Mouse (Mus musculus): Measurements from ENCODE around the gene 4930579F01Rik. TPM values are rescaled to one million over a fixed set of nuclear protein-coding genes. Genes with fewer than 3 reads are reported as not detected.

The 4930579F01Rik gene
- total and polyA plus RNA-seq, 3 experiments = not detected

GRCm38 (mm10) chr3:138227782-138228181 lies 34.2 kb upstream of the 4930579F01Rik start:
- no peaks in the 10 kb centered on the region for H3K27me3 ChIP-seq (replicated peaks)
- TF ChIP-seq ZKSCAN1 (IDR thresholded peaks at IDR 0.05; ENCODE audit: borderline replicate concordance, low read depth, low read length) (no peak), USF2 (conservative IDR thresholded peaks at IDR 0.05; ENCODE audit: low read depth, low read length) (no peak), NRF1 (IDR thresholded peaks at IDR 0.05; ENCODE audit: low read depth, low read length) (no peak), GABPA (IDR thresholded peaks at IDR 0.05; ENCODE audit: insufficient replicate concordance, low read depth, low read length) (no peak), MXI1 (IDR thresholded peaks at IDR 0.05; ENCODE audit: low read depth, low read length) (no peak), ELF1 (IDR thresholded peaks at IDR 0.05; ENCODE audit: low read depth, low read length) (no peak), NELFE (IDR thresholded peaks at IDR 0.05; ENCODE audit: low read depth, low read length) (no peak), MYC (IDR thresholded peaks at IDR 0.05; ENCODE audit: low read depth, low read length) (no peak), TCF12 (IDR thresholded peaks at IDR 0.05; ENCODE audit: low read depth, low read length) (no peak)
- no peaks in the 10 kb centered on the region for H3K36me3 ChIP-seq (replicated peaks in 1 of 2; ENCODE audit: control insufficient read depth in 1 of 2, insufficient read depth in 1 of 2, low read length in 1 of 2)
- no peak overlapping the region for H3K4me3 ChIP-seq (replicated peaks in 1 of 3; ENCODE audit: low read depth in 2 of 3, low read length in 2 of 3, poor library complexity in 1 of 3)
- H3K27ac ChIP-seq (ENCODE audit: insufficient read depth, low read depth) = no peak overlapping the region
- in situ Hi-C loops (cut with MboI; ENCODE audit: low pct_ligation_motif_present, low pct_unique_long_range_greater_than_20kb, low sequenced_read_pairs) = loop anchor here (10.0 kb wide), 1 partner anchor 207 kb away; no protein-coding TSS in a partner anchor
- dilution Hi-C loops (cut with MboI; ENCODE audit: extremely low pct_ligation_motif_present, extremely low pct_unique_long_range_greater_than_20kb, low sequenced_read_pairs) = no loop called here
- peaks cover 5 to 7% of the 10 kb centered on the region in 2 experiments; a peak in 2 of 4 replicates for H3K4me1 ChIP-seq (ENCODE audit: control insufficient read depth in 1 of 2, insufficient read depth in 2 of 2)
- H3K4me2 ChIP-seq (ENCODE audit: insufficient read depth, low read depth, poor library complexity, severe bottlenecking) = no peak overlapping the region
- no peak overlapping the region for H3K9ac ChIP-seq (ENCODE audit: insufficient read depth, low read depth)
- no peak for DNase-seq (ENCODE audit: extremely low read depth)
- H3K79me2 ChIP-seq (replicated peaks; ENCODE audit: control insufficient read depth, extremely low read depth, insufficient read depth, poor library complexity, severe bottlenecking) = no peaks in the 10 kb centered on the region
- H3K9me3 ChIP-seq (replicated peaks; ENCODE audit: low read length) = no peaks in the 10 kb centered on the region

- TF ChIP-seq JUN (IDR thresholded peaks at IDR 0.05; ENCODE audit: insufficient read depth, low read depth, low read length) (no peak), RAD21 (IDR thresholded peaks at IDR 0.05; ENCODE audit: low read depth, low read length) (no peak), TCF12 (IDR thresholded peaks at IDR 0.05; ENCODE audit: low read depth, low read length) (no peak), CTCF (conservative IDR thresholded peaks at IDR 0.05 in 1 of 2, IDR thresholded peaks at IDR 0.05 in 1 of 2; ENCODE audit: low read depth in 2 of 2, low read length in 2 of 2) (no peak), POLR2A (IDR thresholded peaks at IDR 0.05; ENCODE audit: low read depth, low read length) (no peak), E2F4 (IDR thresholded peaks at IDR 0.05; ENCODE audit: insufficient replicate concordance, low read depth, low read length) (no peak), MEF2A (IDR thresholded peaks at IDR 0.05; ENCODE audit: borderline replicate concordance, low read depth, low read length) (no peak), POLR2AphosphoS2 (IDR thresholded peaks at IDR 0.05; ENCODE audit: low read depth, low read length) (no peak), UBTF (IDR thresholded peaks at IDR 0.05; ENCODE audit: low read depth, low read length) (no peak), ZMIZ1 (IDR thresholded peaks at IDR 0.05; ENCODE audit: low read depth, low read length) (no peak), ZNF384 (IDR thresholded peaks at IDR 0.05; ENCODE audit: low read depth, low read length) (no peak), ZC3H11A (IDR thresholded peaks at IDR 0.05; ENCODE audit: low read depth, low read length) (no peak), PAX5 (IDR thresholded peaks at IDR 0.05; ENCODE audit: low read length) (no peak), HCFC1 (IDR thresholded peaks at IDR 0.05; ENCODE audit: low read depth, low read length) (no peak), TBP (conservative IDR thresholded peaks at IDR 0.05; ENCODE audit: low read depth, low read length) (no peak), MYC (IDR thresholded peaks at IDR 0.05; ENCODE audit: low read depth, low read length) (no peak)
- Histone ChIP-seq H3K4me2 (ENCODE audit: insufficient read depth, low read depth, poor library complexity, severe bottlenecking) (no peak overlapping the region), H3K9ac (ENCODE audit: insufficient read depth, low read depth) (no peak overlapping the region), H3K27ac (ENCODE audit: insufficient read depth, low read depth) (no peak overlapping the region), H3K27me3 (replicated peaks) (no peaks in the 10 kb centered on the region), H3K4me1 (ENCODE audit: control insufficient read depth in 1 of 2, insufficient read depth in 2 of 2) (peaks cover 5 to 7% of the 10 kb centered on the region in 2 experiments; a peak in 2 of 4 replicates), H3K4me3 (replicated peaks in 1 of 3; ENCODE audit: low read depth in 2 of 3, low read length in 2 of 3, poor library complexity in 1 of 3) (no peak overlapping the region), H3K9me3 (replicated peaks; ENCODE audit: low read length) (no peaks in the 10 kb centered on the region), H3K79me2 (replicated peaks; ENCODE audit: control insufficient read depth, extremely low read depth, insufficient read depth, poor library complexity, severe bottlenecking) (no peaks in the 10 kb centered on the region), H3K36me3 (replicated peaks in 1 of 2; ENCODE audit: control insufficient read depth in 1 of 2, insufficient read depth in 1 of 2, low read length in 1 of 2) (no peaks in the 10 kb centered on the region)
- in situ Hi-C loops (cut with MboI; ENCODE audit: low pct_ligation_motif_present, low pct_unique_long_range_greater_than_20kb, low sequenced_read_pairs) = loop anchor here (10.0 kb wide), 1 partner anchor 208 kb away; no protein-coding TSS in a partner anchor
- dilution Hi-C loops (cut with MboI; ENCODE audit: extremely low pct_ligation_motif_present, extremely low pct_unique_long_range_greater_than_20kb, low sequenced_read_pairs) = no loop called here
- no peak for DNase-seq (ENCODE audit: extremely low read depth)
Observed at GRCm38 (mm10) chr3:138227082-138227481, 33.5 kb upstream of the 4930579F01Rik start.
